Mouse (Mus musculus): ENCODE results near the gene Tomm40l. TPM values are rescaled to one million over a fixed set of nuclear protein-coding genes. Genes with fewer than 3 reads are reported as not detected.
A peak's percentile ranks its signal among the peaks of the same experiment; 100 is the strongest.

The Tomm40l gene
- polyA plus RNA-seq, 1 experiment from 2014 or later = 32.2 TPM

- H3K4me1 ChIP-seq = peaks cover 29% of the 10 kb centered on the region
- 87% methylated on average over 5 of the region's 5 CpGs for WGBS
- H3K27me3 ChIP-seq (ENCODE audit: low read depth, poor library complexity, severe bottlenecking) = no peaks in the 10 kb centered on the region
- peaks cover 41% of the 10 kb centered on the region for H3K36me3 ChIP-seq
- no peak for DNase-seq (ENCODE audit: low spot score)
- no peak overlapping the region for H3K4me3 ChIP-seq
- H3K27ac ChIP-seq (replicated peaks) = no peak overlapping the region
- no peaks in the 10 kb centered on the region for H3K9me3 ChIP-seq (replicated peaks)
These were observed 10.0 kb upstream of the Tomm40l start for GRCm38 (mm10) chr1:171232348-171232747.

- Histone ChIP-seq H3K4me1 (peaks cover 29% of the 10 kb centered on the region), H3K36me3 (peaks cover 36% of the 10 kb centered on the region), H3K27ac (replicated peaks) (no peak overlapping the region), H3K27me3 (ENCODE audit: low read depth, poor library complexity, severe bottlenecking) (no peaks in the 10 kb centered on the region), H3K9me3 (replicated peaks) (no peaks in the 10 kb centered on the region), H3K4me3 (no peak overlapping the region)
- 73% methylated on average over 4 of the region's 4 CpGs for WGBS
- DNase-seq (ENCODE audit: low spot score) = no peak
These were observed 9.5 kb upstream of the Tomm40l start for GRCm38 (mm10) chr1:171231844-171232243.

DNA sequence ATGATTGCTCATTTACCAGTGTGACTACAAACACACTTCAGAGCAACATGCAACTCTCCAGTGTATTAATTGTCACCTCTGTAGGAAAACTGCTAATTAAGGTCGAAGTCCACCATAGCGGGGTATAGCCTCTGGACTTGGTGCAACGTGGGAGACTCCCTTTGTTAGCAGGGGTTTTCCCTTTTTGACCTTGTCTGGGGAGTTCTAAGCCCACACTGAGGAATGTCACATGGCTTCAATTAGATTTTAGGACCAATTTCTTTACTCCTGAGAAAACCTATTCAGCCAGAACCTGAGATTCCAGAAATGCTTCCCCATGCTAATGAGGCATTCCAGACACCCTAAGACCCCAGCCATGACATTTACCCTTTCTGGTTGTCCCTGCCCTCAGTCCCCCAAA, 7.9 kb upstream of the Tomm40l start:
- 53% methylated on average over 3 of the region's 3 CpGs for WGBS
- Histone ChIP-seq H3K4me3 (no peak overlapping the region), H3K4me1 (peaks cover 31% of the 10 kb centered on the region), H3K9me3 (replicated peaks) (no peaks in the 10 kb centered on the region), H3K27me3 (ENCODE audit: low read depth, poor library complexity, severe bottlenecking) (no peaks in the 10 kb centered on the region), H3K36me3 (peaks cover 20% of the 10 kb centered on the region), H3K27ac (replicated peaks) (peak overlapping the region; percentile 59)
- DNase-seq (ENCODE audit: low spot score) = no peak

DNA sequence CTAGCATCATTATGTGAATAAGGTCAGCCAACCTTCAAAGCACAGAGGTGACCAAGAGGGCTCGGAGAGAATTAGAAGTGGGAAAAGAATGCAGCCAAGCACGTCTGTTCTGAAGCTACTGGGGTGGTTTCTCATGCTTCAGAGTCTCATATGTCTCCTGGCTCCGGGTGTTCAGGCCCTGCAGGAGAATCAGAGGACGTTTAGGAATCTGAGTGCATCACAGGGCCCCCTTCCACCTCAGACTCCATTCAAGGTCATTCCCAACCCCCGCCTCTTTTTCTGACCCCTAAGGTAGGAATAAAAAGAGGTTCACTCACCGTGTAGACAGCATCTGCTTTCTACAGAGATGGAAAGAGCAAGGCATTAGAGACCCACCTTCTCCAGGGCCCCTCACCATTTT, 7.4 kb upstream of the Tomm40l start:
- peak overlapping the region; percentile 59 for H3K27ac ChIP-seq (replicated peaks)
- H3K4me3 ChIP-seq = no peak overlapping the region
- H3K9me3 ChIP-seq (replicated peaks) = no peaks in the 10 kb centered on the region
- 41% methylated on average over 6 of the region's 6 CpGs for WGBS
- H3K27me3 ChIP-seq (ENCODE audit: low read depth, poor library complexity, severe bottlenecking) = no peaks in the 10 kb centered on the region
- no peak for DNase-seq (ENCODE audit: low spot score)
- peaks cover 15% of the 10 kb centered on the region for H3K36me3 ChIP-seq
- H3K4me1 ChIP-seq = peaks cover 31% of the 10 kb centered on the region

- Histone ChIP-seq H3K27me3 (ENCODE audit: low read depth, poor library complexity, severe bottlenecking) (no peaks in the 10 kb centered on the region), H3K4me3 (no peak overlapping the region), H3K36me3 (no peaks in the 10 kb centered on the region), H3K27ac (replicated peaks) (no peak overlapping the region), H3K9me3 (replicated peaks) (no peaks in the 10 kb centered on the region), H3K4me1 (peaks cover 33% of the 10 kb centered on the region)
- no peak for DNase-seq (ENCODE audit: low spot score)
- 85% methylated on average over 1 of the region's 1 CpGs for whole genome bisulfite sequencing
These were observed 5.6 kb upstream of the Tomm40l start for GRCm38 (mm10) chr1:171227879-171228278.

GRCm38 (mm10) chr1:171226780-171227179, 4.5 kb upstream of the Tomm40l start:
- 46% methylated on average over 4 of the region's 4 CpGs for whole genome bisulfite sequencing
- Histone ChIP-seq H3K4me3 (no peak overlapping the region), H3K27me3 (ENCODE audit: low read depth, poor library complexity, severe bottlenecking) (no peaks in the 10 kb centered on the region), H3K36me3 (no peaks in the 10 kb centered on the region), H3K27ac (replicated peaks) (no peak overlapping the region), H3K9me3 (replicated peaks) (no peaks in the 10 kb centered on the region), H3K4me1 (peaks cover 38% of the 10 kb centered on the region)
- DNase-seq (ENCODE audit: low spot score) = no peak

- no peaks in the 10 kb centered on the region for H3K27me3 ChIP-seq (ENCODE audit: low read depth, poor library complexity, severe bottlenecking)
- no peak within 1 kb of the TSS for H3K4me3 ChIP-seq
- 87% methylated on average over 5 of the region's 5 CpGs for WGBS
- no peak for DNase-seq (ENCODE audit: low spot score)
- peaks cover 35% of the 10 kb centered on the region for H3K4me1 ChIP-seq
- H3K9me3 ChIP-seq (replicated peaks) = no peaks in the 10 kb centered on the region
- H3K36me3 ChIP-seq = peaks cover 8% of the 10 kb centered on the region
- H3K27ac ChIP-seq (replicated peaks) = no peak within 1 kb of the TSS
These were observed 2.5 kb upstream of the Tomm40l start, which contains the start of gene Apoa2 for GRCm38 (mm10) chr1:171224857-171225256. Apoa2 (plus strand) TSS chr1:171225054.

- 88% methylated on average over 2 of the region's 2 CpGs for WGBS
These were observed 1.5 kb upstream of the Tomm40l start for GRCm38 (mm10) chr1:171223796-171224195.

GRCm38 (mm10) chr1:171223168-171223567, 854 bp upstream of the Tomm40l start:
- Histone ChIP-seq H3K9me3 (replicated peaks) (no peaks in the 10 kb centered on the region), H3K4me3 (peak overlapping the region; percentile 66), H3K27me3 (ENCODE audit: low read depth, poor library complexity, severe bottlenecking) (no peaks in the 10 kb centered on the region), H3K27ac (replicated peaks) (peak overlapping the region; percentile 85), H3K36me3 (peaks cover 24% of the 10 kb centered on the region), H3K4me1 (peaks cover 22% of the 10 kb centered on the region)
- 85% methylated on average over 6 of the region's 6 CpGs for WGBS
- no peak for DNase-seq (ENCODE audit: low spot score)

More at GRCm38 (mm10) chr1:171223796-171224195, 1.5 kb upstream of the Tomm40l start:
- no peak for DNase-seq (ENCODE audit: low spot score)
- H3K9me3 ChIP-seq (replicated peaks) = no peaks in the 10 kb centered on the region
- no peak overlapping the region for H3K4me3 ChIP-seq
- H3K4me1 ChIP-seq = peaks cover 26% of the 10 kb centered on the region
- peaks cover 18% of the 10 kb centered on the region for H3K36me3 ChIP-seq
- no peaks in the 10 kb centered on the region for H3K27me3 ChIP-seq (ENCODE audit: low read depth, poor library complexity, severe bottlenecking)
- no peak overlapping the region for H3K27ac ChIP-seq (replicated peaks)

DNA sequence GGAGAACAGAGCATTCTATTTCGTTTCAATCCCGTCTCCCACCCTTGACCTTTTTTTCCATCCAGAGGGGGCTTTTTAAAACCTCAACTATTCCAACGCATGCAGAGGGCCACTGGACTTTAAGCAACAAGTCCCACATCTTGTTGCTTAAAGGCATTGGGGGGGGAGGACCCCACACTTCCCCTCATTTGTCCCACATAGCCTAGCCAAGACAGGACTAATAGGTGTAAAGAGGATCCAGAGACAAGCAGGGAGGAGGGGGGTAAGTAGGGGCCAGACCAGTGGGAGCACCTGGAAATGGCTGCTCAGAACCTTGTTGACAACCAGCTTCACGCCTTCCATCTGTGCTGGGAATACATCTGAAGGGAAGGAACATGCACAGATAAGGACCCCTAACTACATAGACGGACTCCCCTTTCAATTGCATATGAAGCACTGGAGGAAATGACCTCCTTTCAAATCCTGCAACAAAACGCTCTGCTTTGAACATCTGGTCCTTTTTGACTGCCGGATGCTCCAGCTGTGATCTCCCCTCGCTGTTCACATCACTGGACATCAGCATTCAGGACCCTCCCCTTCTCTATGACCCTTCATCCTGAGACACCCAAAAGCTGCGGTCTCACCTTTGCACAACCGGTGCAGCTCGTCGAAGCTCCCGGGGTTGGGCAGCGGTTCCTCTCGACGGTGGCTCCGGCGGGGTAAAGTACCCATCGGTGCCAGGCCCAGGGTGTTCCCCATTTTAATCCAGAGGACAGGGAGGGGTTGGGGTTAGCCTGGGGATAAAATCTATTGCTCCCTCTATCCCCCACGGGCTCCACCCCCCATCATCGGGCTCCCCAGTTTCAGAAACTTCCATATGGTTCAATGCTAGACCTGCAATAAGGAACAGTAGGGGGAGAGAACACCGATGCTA, 777 bp downstream of the Tomm40l start:
- Histone ChIP-seq H3K9me3 (replicated peaks) (no peaks in the 10 kb centered on the region), H3K36me3 (peaks cover 29% of the 10 kb centered on the region), H3K4me1 (peaks cover 21% of the 10 kb centered on the region), H3K27me3 (ENCODE audit: low read depth, poor library complexity, severe bottlenecking) (no peaks in the 10 kb centered on the region), H3K27ac (replicated peaks) (peak overlapping the region; percentile 85), H3K4me3 (peak overlapping the region; percentile 66)
- DNase-seq (ENCODE audit: low spot score) = peak; percentile 28
- 9% methylated on average over 22 of the region's 22 CpGs for WGBS

- peaks cover 29% of the 10 kb centered on the region for H3K36me3 ChIP-seq
- H3K4me1 ChIP-seq = peaks cover 19% of the 10 kb centered on the region
- peak overlapping the region; percentile 66 for H3K4me3 ChIP-seq
- WGBS = 11% methylated on average over 10 of the region's 10 CpGs
- H3K9me3 ChIP-seq (replicated peaks) = no peaks in the 10 kb centered on the region
- H3K27ac ChIP-seq (replicated peaks) = no peak overlapping the region
- peak; percentile 88 for DNase-seq (ENCODE audit: low spot score)
- H3K27me3 ChIP-seq (ENCODE audit: low read depth, poor library complexity, severe bottlenecking) = no peaks in the 10 kb centered on the region
These were observed 1.4 kb downstream of the Tomm40l start for GRCm38 (mm10) chr1:171220871-171221270.

GRCm38 (mm10) chr1:171216241-171216955, 5.9 kb downstream of the Tomm40l start:
- Histone ChIP-seq H3K9me3 (replicated peaks) (no peaks in the 10 kb centered on the region), H3K27me3 (ENCODE audit: low read depth, poor library complexity, severe bottlenecking) (no peaks in the 10 kb centered on the region), H3K4me3 (no peak overlapping the region), H3K4me1 (peaks cover 18% of the 10 kb centered on the region), H3K36me3 (peaks cover 29% of the 10 kb centered on the region), H3K27ac (replicated peaks) (no peak overlapping the region)
- no peak for DNase-seq (ENCODE audit: low spot score)
- WGBS = 92% methylated on average over 18 of the region's 18 CpGs
